Mouse (Mus musculus) neutrophil, adult 83 days (primary cell): Measurements from ENCODE around the gene Ercc6l2. TPM values are rescaled to one million over a fixed set of nuclear protein-coding genes. Genes with fewer than 3 reads are reported as not detected.

Source experiments
- total RNA-seq, 2 experiments: library from RNA; stranded (reverse); gene quantifications; one replicate each; pipeline ENCODE4 v1.2.4; 2023

Gene Ercc6l2
- 10 to 100 TPM in 1 of 2 experiments, 1 to 10 TPM in 1; 9.9 to 11.7 TPM for total RNA-seq

DNA sequence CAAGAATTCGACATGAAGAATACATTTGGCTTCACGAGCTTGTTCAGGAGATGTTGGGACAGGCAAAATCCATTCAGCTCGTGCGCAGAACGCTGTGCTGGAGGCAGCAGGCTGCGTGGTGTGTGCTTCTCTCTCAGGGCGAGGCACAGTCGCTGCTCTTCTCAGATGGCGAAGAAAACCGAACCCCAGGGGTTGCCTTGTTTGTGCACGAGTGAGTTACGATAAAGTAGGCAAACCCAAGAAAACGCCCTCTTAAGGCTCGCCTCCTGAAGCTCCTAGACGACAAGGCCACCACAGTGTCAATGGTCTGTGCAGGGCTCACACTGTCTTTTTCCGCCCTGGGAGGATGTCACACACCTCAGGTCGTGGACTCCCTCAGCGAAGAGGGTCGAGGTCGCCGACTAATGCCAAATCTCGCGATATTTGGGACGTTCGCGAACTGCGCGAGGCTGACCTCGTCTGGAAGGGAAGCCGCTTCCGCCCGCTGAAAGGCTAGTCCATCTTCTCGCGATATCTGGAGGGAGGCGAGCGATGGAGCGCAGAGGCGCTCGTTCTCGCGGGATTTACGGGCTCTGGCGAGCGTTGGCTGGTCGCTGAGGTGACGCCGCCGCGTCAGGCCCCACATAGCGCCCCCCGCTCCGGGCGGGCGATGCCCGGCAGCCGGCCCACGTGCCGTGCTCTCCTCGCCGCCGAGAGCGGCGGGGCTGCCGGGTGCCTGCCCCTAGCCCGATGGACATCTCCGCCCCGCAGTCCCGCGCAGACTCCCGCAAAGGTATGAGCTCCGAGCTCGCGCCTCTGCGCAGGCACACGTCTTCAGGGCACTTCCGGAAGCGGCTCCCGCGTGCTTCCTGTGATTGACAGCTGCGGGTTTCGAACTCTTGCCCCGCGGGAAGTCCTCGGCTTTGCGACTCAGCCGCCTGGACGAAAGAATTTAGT lies at the start of gene Ercc6l2:
TSS of gene Ercc6l2 (plus strand) at position 495 of the 936 bp plus-strand sequence.

Other genes starting within 250 kb of the Ercc6l2 start
- gene Ptch1, start 241.6 kb upstream of the Ercc6l2 start, total RNA-seq = 1 to 10 TPM; 2.8 to 4.5 TPM